Mouse (Mus musculus) liver, embryonic 11.5 days (tissue): ENCODE measurements at regions not wholly inside any gene's neighbourhood (a gene's known extent, or its start where the extent isn't known, plus 50 kb on each side); places are given as distances from the start of the nearest gene placed in this dataset.
"Not testable (repeated sequence)": the region's sequence is repeated elsewhere in the genome, so short reads cannot be mapped to it uniquely, and the experiment has no call there.

ENCODE experiments used
- ATAC-seq: fragments of 200-750 bp; cut with Nextera tagmentation; replicated peaks from 2 replicates; pipeline ENCODE4 v1.8.0; 2017; ENCODE audit warnings: moderate number of reproducible peaks, mild to moderate bottlenecking, moderate TSS enrichment, moderate library complexity; ENCODE audit not compliant: low FRiP score
- DNase-seq: peaks from one replicate; pipeline ENCODE4 v3.0.0-alpha.2; 2017; ENCODE audit warnings: low spot score
- H3K27ac ChIP-seq: fragments of 300-500 bp; sonication (generic); 2 replicates; pipeline ENCODE4 v1.5.1; 2014; ENCODE audit warnings: mild to moderate bottlenecking, low read depth, low read length, control low read depth
- H3K27me3 ChIP-seq: fragments of 300-500 bp; sonication (generic); replicated peaks from 2 replicates; pipeline ENCODE4 v1.6.1; 2014; ENCODE audit warnings: low read length, mixed read lengths; ENCODE audit not compliant: control insufficient read depth, insufficient read depth
- H3K36me3 ChIP-seq: fragments of 300-500 bp; sonication (generic); 2 replicates; pipeline ENCODE4 v1.6.1; 2014; ENCODE audit warnings: mild to moderate bottlenecking, low read length, moderate library complexity, mixed read lengths; ENCODE audit not compliant: control insufficient read depth, insufficient read depth
- H3K4me1 ChIP-seq: fragments of 300-500 bp; sonication (generic); replicated peaks from 2 replicates; pipeline ENCODE4 v1.6.1; 2014; ENCODE audit warnings: low read length, mixed read lengths; ENCODE audit not compliant: control insufficient read depth, insufficient read depth
- H3K4me2 ChIP-seq: fragments of 300-500 bp; sonication (generic); 2 replicates; pipeline ENCODE4 v1.6.1; 2014; ENCODE audit warnings: mild to moderate bottlenecking, control low read depth, moderate library complexity
- H3K4me3 ChIP-seq: fragments of 300-500 bp; sonication (generic); 2 replicates; pipeline ENCODE4 v1.5.1; 2014; ENCODE audit warnings: low read depth, low read length, control low read depth
- H3K9ac ChIP-seq: fragments of 300-500 bp; sonication (generic); 2 replicates; pipeline ENCODE4 v1.6.1; 2014; ENCODE audit warnings: low read depth, low read length, control low read depth
- H3K9me3 ChIP-seq: fragments of 300-500 bp; sonication (generic); 2 replicates; pipeline ENCODE4 v1.6.1; 2016; ENCODE audit warnings: low read length, inconsistent platforms, mixed read lengths; ENCODE audit not compliant: control insufficient read depth
- WGBS: fragments of 180-500 bp; shearing (Covaris S2); extraction: QIAGEN DNeasy Blood & Tissue Kit; methylation state at CpG from one replicate; pipeline ENCODE4 v1.1.7; 2014; 5-methylcytosine and 5-hydroxymethylcytosine counted together

DNA sequence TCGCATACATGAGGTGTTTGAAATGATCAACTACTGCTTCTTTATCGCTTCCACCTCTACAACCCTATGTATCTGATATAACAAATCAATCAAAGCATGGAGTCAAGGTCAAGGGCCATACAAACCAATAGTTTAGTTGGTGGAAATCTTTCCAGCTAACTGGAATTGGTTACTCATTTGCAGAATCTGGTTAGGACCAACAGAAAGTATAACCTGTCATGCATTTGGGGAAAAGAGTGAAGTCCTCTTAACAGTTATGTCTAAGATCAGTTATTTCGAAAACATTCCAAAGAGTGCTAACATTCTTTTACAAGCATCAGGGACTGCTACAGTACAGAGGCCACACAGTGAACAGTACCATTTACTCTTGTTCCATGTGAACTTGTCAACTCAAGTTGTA is 204.6 kb upstream of the Got2 start:
- no peak overlapping the region for H3K4me2 ChIP-seq
- no peaks in the 10 kb centered on the region for H3K4me1 ChIP-seq
- whole genome bisulfite sequencing = 74% methylated on average over 3 of the region's 3 CpGs
- DNase-seq (no peak), ATAC-seq (no peak)
- no peak overlapping the region for H3K9ac ChIP-seq
- H3K9me3 ChIP-seq = no peaks in the 10 kb centered on the region
- no peaks in the 10 kb centered on the region for H3K36me3 ChIP-seq
- H3K27ac ChIP-seq = no peak overlapping the region
- H3K4me3 ChIP-seq = no peak overlapping the region
- no peaks in the 10 kb centered on the region for H3K27me3 ChIP-seq

DNA sequence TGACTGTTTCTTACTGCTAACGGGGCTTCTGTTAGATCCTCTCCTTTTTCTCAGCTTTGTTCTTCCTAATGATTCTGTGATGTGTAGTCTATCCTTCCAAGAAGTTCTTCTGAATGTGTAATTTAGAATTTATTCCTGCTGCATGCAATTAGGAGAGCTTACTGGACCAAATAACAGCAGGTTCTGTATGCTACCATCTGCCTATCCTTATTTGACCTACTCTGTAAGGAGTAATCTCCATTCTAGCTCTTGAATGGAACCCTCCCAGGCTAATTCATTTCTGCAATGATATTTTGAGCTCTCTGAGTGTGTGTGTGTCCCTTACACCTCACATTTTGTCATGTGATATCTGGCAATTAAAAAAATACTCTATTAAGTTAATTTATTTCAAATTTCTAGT is 201.9 kb upstream of the Got2 start:
- H3K4me3 ChIP-seq = no peak overlapping the region
- H3K36me3 ChIP-seq = no peaks in the 10 kb centered on the region
- no peak for DNase-seq
- no peak overlapping the region for H3K27ac ChIP-seq
- no peak overlapping the region for H3K9ac ChIP-seq
- no peaks in the 10 kb centered on the region for H3K4me1 ChIP-seq
- 0 out of 2 replicates have a peak, but pooled peaks cover 2% of the 10 kb centered on the region for H3K9me3 ChIP-seq
- WGBS = 74% methylated on average over 1 of the region's 1 CpGs
- ATAC-seq = no peak
- H3K4me2 ChIP-seq = no peak overlapping the region
- H3K27me3 ChIP-seq = no peaks in the 10 kb centered on the region

DNA sequence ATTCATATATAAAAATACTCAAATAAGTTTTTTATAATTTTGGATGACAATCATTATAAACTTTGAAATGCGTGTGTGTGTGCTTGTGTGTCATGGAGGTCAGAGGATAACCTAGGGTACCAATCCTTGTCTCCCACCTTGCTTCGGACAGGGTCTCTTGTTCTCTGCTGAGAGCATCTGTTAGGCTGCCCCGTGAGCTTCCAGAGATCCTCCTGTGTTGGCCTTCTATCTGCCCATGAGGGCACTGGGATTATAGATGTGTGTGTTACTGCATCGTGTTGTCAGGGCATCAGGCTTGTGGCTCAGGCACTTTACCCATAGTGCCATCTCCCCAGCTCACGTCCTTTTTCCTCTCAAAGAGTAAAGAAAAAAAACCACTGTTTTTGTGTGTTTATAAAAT is 180.0 kb upstream of the Got2 start:
- Histone ChIP-seq H3K36me3 (no peaks in the 10 kb centered on the region), H3K4me2 (no peak overlapping the region), H3K4me3 (no peak overlapping the region), H3K9ac (no peak overlapping the region), H3K4me1 (no peaks in the 10 kb centered on the region), H3K27ac (no peak overlapping the region), H3K27me3 (no peaks in the 10 kb centered on the region), H3K9me3 (no peaks in the 10 kb centered on the region)
- DNase-seq (no peak), ATAC-seq (no peak)
- WGBS = 77% methylated on average over 5 of the region's 5 CpGs

DNA sequence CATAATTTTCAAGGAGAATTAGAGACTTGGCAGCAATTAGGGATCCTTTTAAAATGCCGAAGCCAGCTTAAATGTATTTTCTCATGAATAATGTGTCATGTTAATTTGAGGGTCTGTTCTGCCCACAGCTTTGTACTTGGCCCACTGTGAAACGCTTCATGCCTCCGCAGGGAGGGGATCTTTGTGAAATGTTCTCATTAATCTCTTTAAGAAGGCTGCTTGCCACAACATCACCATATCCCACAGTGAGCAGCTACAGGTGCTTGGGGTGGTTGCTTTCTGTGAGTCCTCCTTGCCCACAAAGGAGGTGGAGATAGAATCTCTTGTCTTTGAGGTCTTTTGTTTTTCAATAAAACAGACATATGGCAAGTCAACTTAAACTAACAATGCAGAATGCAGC is 159.3 kb upstream of the Got2 start:
- Histone ChIP-seq H3K9me3 (no peaks in the 10 kb centered on the region), H3K4me1 (no peaks in the 10 kb centered on the region), H3K27ac (no peak overlapping the region), H3K27me3 (no peaks in the 10 kb centered on the region), H3K4me3 (no peak overlapping the region), H3K9ac (no peak overlapping the region), H3K4me2 (no peak overlapping the region), H3K36me3 (no peaks in the 10 kb centered on the region)
- 76% methylated on average over 3 of the region's 3 CpGs for WGBS
- no peak for DNase-seq
- no peak for ATAC-seq

DNA sequence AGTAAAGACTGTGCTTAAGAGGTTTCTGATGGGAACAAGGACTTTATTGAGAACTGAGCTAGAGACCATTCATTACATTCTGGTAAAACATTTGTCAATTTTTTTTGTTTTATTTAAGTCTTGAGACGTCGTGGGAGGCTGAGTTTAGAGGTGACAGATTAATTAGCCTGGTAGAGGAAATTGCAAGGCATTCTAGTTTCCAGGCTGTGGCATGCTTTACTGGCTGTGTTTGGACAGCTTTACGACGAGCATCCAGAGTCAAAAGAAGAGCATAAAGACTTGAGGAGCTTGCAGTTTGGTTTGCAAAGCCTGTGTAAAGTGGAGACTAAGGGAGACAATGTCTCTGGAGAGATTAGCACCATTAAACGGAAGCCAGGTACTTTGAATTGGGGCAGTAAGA is 154.0 kb upstream of the Got2 start:
- 56% methylated on average over 5 of the region's 5 CpGs for WGBS
- H3K4me1 ChIP-seq = no peaks in the 10 kb centered on the region

DNA sequence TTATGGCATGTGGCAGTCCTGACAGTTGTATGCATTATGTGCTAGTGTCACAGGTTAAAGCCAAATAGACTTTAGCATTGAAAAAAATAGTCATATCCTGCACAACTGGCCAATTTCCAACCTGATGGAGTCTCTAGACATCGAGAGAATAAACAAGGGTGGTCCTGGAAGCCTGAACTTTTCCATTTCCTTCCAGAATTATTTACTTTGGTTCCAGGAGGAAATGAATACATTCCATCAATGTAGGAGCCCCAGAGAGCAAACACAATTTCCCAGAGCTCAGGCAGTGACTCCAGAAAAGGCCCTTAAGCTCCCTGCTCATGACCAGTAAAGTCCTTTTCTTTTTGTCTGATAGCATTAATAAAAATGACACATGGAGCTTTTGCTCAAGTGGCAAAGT is 151.9 kb upstream of the Got2 start:
- no peak overlapping the region for H3K27ac ChIP-seq
- ATAC-seq = no peak
- WGBS = 38% methylated on average over 1 of the region's 1 CpGs

More for the DNA sequence above, 154.0 kb upstream of the Got2 start:
- no peak overlapping the region for H3K4me2 ChIP-seq
- no peaks in the 10 kb centered on the region for H3K36me3 ChIP-seq
- no peak overlapping the region for H3K9ac ChIP-seq
- no peaks in the 10 kb centered on the region for H3K27me3 ChIP-seq
- ATAC-seq = no peak
- no peak overlapping the region for H3K27ac ChIP-seq
- no peak for DNase-seq
- no peak overlapping the region for H3K4me3 ChIP-seq
- no peaks in the 10 kb centered on the region for H3K9me3 ChIP-seq

DNA sequence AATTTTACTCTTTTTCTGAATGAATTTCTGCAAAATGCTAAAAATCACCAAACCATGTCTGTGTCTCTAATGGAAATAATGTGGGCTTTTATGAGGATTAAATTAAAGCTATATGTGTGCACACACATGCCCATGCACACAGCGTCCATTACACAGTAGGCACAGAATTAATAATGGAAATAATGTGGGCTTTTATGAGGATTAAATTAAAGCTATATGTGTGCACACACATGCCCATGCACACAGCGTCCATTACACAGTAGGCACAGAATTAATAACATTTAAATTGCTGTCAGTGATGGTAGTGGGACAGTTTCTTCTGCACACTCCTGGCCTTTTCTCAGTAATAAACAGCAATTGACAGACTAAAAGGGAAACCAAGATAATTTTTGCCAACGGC is 130.4 kb upstream of the Got2 start:
- not testable (repeated sequence) for ATAC-seq, H3K27ac ChIP-seq, H3K9ac ChIP-seq, DNase-seq, H3K4me3 ChIP-seq, H3K4me2 ChIP-seq, H3K27me3 ChIP-seq, H3K36me3 ChIP-seq, H3K4me1 ChIP-seq, H3K9me3 ChIP-seq
- WGBS = 81% methylated on average over 3 of the region's 3 CpGs

More for the DNA sequence above, 151.9 kb upstream of the Got2 start:
- Histone ChIP-seq H3K9me3 (no peaks in the 10 kb centered on the region), H3K9ac (no peak overlapping the region), H3K36me3 (no peaks in the 10 kb centered on the region), H3K4me2 (no peak overlapping the region), H3K4me1 (no peaks in the 10 kb centered on the region), H3K27me3 (no peaks in the 10 kb centered on the region), H3K4me3 (no peak overlapping the region)
- DNase-seq = no peak

DNA sequence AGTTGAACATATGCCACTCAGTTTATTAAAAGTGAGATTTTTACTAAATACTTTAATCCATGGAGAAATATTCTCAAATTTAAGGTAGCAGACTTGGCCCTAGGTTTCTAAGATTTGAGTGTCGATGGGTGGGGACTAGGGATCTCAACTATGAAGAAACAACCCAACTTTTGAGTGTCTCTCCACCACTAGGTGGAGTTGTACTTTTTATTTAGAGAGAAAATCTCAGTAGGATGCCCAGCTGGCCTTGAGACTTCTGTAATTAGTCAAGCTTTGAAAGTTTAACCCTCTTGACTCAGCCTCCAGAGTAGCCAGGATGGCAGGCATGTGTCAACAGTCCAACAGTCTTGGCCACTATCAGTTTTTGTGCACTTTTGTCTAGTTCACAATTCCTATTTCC is 123.7 kb upstream of the Got2 start:
- no peak overlapping the region for H3K4me3 ChIP-seq
- WGBS = 74% methylated on average over 1 of the region's 1 CpGs
- no peaks in the 10 kb centered on the region for H3K9me3 ChIP-seq
- H3K27ac ChIP-seq = no peak overlapping the region
- no peaks in the 10 kb centered on the region for H3K4me1 ChIP-seq
- no peak overlapping the region for H3K9ac ChIP-seq
- no peak for DNase-seq
- no peak for ATAC-seq
- no peaks in the 10 kb centered on the region for H3K27me3 ChIP-seq
- H3K36me3 ChIP-seq = no peaks in the 10 kb centered on the region
- no peak overlapping the region for H3K4me2 ChIP-seq

DNA sequence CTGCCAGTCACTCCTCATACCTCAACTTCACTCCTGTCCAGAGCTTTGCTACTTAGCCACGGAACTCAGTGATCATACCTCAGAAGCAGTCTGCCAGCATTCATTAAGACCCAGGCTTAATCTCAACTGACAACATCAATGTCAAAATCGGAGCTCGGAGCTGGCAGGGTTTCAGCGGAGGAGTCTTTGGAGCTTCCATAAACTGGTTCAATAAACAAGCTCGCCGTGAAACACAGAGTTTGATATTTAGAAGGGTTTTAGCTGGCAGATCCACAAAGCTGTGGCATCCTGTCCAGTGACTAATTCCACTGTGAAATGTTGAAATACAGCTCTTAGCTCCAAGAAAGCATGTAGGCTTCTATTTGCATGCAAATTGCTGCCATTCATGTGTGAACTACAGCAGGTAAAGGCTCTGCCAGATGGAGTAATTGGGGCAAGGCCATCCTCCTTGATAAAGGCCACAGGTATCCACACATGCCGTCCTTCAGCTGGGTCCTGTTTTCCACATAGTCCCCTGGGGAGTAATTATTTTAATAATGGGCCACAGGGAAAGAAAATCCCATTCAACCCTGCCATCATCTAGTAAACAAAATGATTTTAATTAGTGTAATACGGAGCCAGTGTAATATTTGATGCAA is 103.6 kb upstream of the Got2 start:
- Histone ChIP-seq H3K4me1 (no peaks in the 10 kb centered on the region), H3K27me3 (no peaks in the 10 kb centered on the region), H3K27ac (no peak overlapping the region), H3K36me3 (no peaks in the 10 kb centered on the region), H3K4me2 (no peak overlapping the region), H3K9me3 (no peaks in the 10 kb centered on the region), H3K4me3 (no peak overlapping the region), H3K9ac (no peak overlapping the region)
- ATAC-seq (no peak), DNase-seq (no peak)
- 80% methylated on average over 8 of the region's 8 CpGs for WGBS
